Mouse (Mus musculus) ES-Bruce4 (cell line): ENCODE results near the gene Gm3045. TPM values are rescaled to one million over a fixed set of nuclear protein-coding genes. Genes with fewer than 3 reads are reported as not detected.

ENCODE experiments used
- H3K27ac ChIP-seq: 2 replicates; pipeline ENCODE4 v1.5.1; 2012; ENCODE audit warnings: low read length, inconsistent platforms; ENCODE audit not compliant: insufficient read depth
- H3K27me3 ChIP-seq: 2 replicates; pipeline ENCODE4 v1.6.1; 2012; ENCODE audit warnings: mild to moderate bottlenecking, low read length, inconsistent platforms; ENCODE audit not compliant: control insufficient read depth, poor library complexity, insufficient read depth, severe bottlenecking
- H3K36me3 ChIP-seq: 2 replicates; pipeline ENCODE4 v1.6.1; 2012; ENCODE audit warnings: inconsistent platforms, mild to moderate bottlenecking, low read length, moderate library complexity; ENCODE audit not compliant: control insufficient read depth, poor library complexity, insufficient read depth, severe bottlenecking
- H3K4me1 ChIP-seq: one replicate; pipeline ENCODE4 v1.8.1; 2011; ENCODE audit warnings: low read length; ENCODE audit not compliant: control insufficient read depth, insufficient read depth
- H3K4me3 ChIP-seq: 2 replicates; pipeline ENCODE4 v1.5.1; 2011; ENCODE audit warnings: low read depth, mild to moderate bottlenecking, low read length
- H3K9ac ChIP-seq: 2 replicates; pipeline ENCODE4 v1.6.1; 2012; ENCODE audit warnings: low read depth, mild to moderate bottlenecking, inconsistent platforms; ENCODE audit not compliant: poor library complexity, severe bottlenecking
- H3K9me3 ChIP-seq: replicated peaks from 2 replicates; pipeline ENCODE4 v1.6.1; 2012; ENCODE audit warnings: mild to moderate bottlenecking, low read length, inconsistent platforms; ENCODE audit not compliant: control insufficient read depth, poor library complexity, insufficient read depth, severe bottlenecking
- CTCF ChIP-seq: IDR thresholded peaks from one replicate; pipeline ENCODE4 v1.8.1; 2011; ENCODE audit warnings: low read depth, low read length
- EP300 ChIP-seq: IDR thresholded peaks from 2 replicates; pipeline ENCODE4 v1.6.1; 2011; ENCODE audit warnings: low read depth, low read length; ENCODE audit not compliant: insufficient read depth
- POLR2A ChIP-seq: IDR thresholded peaks from one replicate; pipeline ENCODE4 v1.8.1; 2011; ENCODE audit warnings: low read length; ENCODE audit not compliant: insufficient read depth
- polyA plus RNA-seq: library from polyadenylated mRNA; stranded (reverse); fragments of >200 nt; gene quantifications from 2 replicates; pipeline ENCODE4 v1.2.4, GENCODE M21; 2011; ENCODE audit warnings: low read depth; ENCODE audit not compliant: missing spikeins, insufficient read depth, insufficient read length

Gene Gm3045
- polyA plus RNA-seq, 1 experiment: not detected

DNA sequence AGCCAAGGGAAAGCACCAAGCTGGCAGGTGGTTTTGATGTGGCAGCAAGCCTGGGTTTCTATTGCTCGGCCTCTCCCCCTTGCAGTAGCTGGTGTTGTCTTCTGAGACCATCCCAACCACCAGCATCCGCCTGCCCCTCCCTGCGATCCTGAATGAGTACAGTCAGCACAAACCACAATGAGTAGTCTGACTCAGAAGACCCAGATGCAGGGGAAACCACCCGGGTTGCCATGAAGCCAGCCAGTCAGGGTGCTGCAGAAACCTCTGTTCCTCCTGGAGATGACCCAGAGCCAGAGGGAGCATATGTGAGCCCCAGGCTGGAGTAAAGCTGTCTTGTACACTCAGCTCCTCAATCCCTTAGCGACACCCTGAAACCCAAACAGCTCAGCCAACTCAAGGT lies 50.4 kb downstream of the Gm3045 start:
- no peak overlapping the region for H3K9ac ChIP-seq
- H3K27me3 ChIP-seq: no peaks in the 10 kb centered on the region
- no peaks in the 10 kb centered on the region for H3K9me3 ChIP-seq
- H3K27ac ChIP-seq: no peak overlapping the region
- no peak for TF ChIP-seq EP300
- no peak for TF ChIP-seq POLR2A
- no peak for TF ChIP-seq CTCF
- no peaks in the 10 kb centered on the region for H3K36me3 ChIP-seq
- H3K4me1 ChIP-seq: no peaks in the 10 kb centered on the region
- H3K4me3 ChIP-seq: no peak overlapping the region

DNA sequence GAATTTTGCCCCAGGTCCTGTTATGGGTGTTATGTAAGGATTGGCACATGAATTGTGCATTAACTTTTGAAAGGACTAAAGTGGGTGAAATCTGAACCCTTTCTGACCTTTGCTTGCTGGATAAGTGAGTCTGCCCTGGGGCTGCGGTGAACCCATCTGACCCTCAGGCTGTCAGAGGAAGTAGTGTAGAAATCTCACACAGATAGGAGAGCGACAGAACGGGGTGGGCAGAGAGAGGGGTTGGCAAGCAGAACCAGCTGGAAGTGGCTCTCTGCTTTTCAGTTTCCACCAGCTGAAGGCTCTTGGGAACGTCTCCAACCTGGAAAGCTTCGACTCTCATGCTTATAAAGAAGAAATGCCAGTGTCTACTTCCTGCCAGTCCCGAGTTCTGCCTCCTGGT lies 50.9 kb downstream of the Gm3045 start:
- Histone ChIP-seq H3K9me3 (no peaks in the 10 kb centered on the region), H3K4me1 (no peaks in the 10 kb centered on the region), H3K27ac (no peak overlapping the region), H3K36me3 (no peaks in the 10 kb centered on the region), H3K4me3 (no peak overlapping the region), H3K27me3 (no peaks in the 10 kb centered on the region), H3K9ac (no peak overlapping the region)
- no peak for TF ChIP-seq POLR2A
- TF ChIP-seq EP300: no peak
- TF ChIP-seq CTCF: no peak

- Histone ChIP-seq H3K27ac (no peak overlapping the region), H3K9ac (no peak overlapping the region), H3K4me1 (no peaks in the 10 kb centered on the region), H3K9me3 (no peaks in the 10 kb centered on the region), H3K36me3 (no peaks in the 10 kb centered on the region), H3K4me3 (no peak overlapping the region), H3K27me3 (no peaks in the 10 kb centered on the region)
- TF ChIP-seq CTCF (peak; percentile 36), EP300 (no peak)
Observed at GRCm38 (mm10) chr13:56478027-56478426, 51.6 kb downstream of the Gm3045 start.

DNA sequence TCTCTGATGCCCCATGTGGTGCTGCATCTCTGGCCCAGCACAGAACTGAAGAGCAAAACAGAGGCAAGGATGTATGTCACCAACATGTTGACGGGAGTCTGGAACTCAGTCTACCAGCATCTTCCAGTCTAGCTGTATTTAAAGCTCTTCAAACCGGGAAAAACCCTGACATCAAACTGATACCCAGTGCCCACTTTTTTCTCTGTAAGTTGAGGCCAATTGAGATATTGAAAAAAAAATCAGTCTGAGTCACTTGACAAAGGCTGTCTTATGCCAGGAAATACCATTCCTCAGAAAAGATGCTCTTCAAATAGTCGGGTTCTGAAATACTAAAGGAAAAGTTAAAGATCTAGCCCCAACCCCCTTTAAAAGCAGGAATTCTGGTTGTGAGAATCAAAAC lies 55.8 kb downstream of the Gm3045 start, which contains the start of gene Il9:
Gene Il9, minus strand, starts transcription at position 101 of the 400 bp plus-strand sequence.
- H3K9me3 ChIP-seq: no peaks in the 10 kb centered on the region
- no peak within 1 kb of the TSS for H3K9ac ChIP-seq
- no peak within 1 kb of the TSS for H3K4me3 ChIP-seq
- no peaks in the 10 kb centered on the region for H3K36me3 ChIP-seq
- TF ChIP-seq POLR2A: no peak
- TF ChIP-seq EP300: no peak
- TF ChIP-seq CTCF: no peak
- no peaks in the 10 kb centered on the region for H3K27me3 ChIP-seq
- H3K27ac ChIP-seq: no peak within 1 kb of the TSS
- H3K4me1 ChIP-seq: no peaks in the 10 kb centered on the region

Other genes starting within 250 kb of the Gm3045 start
- 0.18 TPM in 1 of 2 replicates, not detected in the other for gene Tifab, start 247.7 kb upstream of the Gm3045 start, polyA plus RNA-seq
- 0.36 TPM in 1 of 2 replicates, not detected in the other for gene Neurog1, start 174.4 kb upstream of the Gm3045 start, polyA plus RNA-seq
- 2.3 and 3.3 TPM in 2 replicates for gene Cxcl14, start 130.0 kb upstream of the Gm3045 start, polyA plus RNA-seq
- gene Slc25a48, start 11.8 kb downstream of the Gm3045 start, polyA plus RNA-seq: 0.20 and 0.42 TPM in 2 replicates
- not detected in 2 replicates for gene Il9, start 55.7 kb downstream of the Gm3045 start, polyA plus RNA-seq
- gene Fbxl21, start 95.9 kb downstream of the Gm3045 start, polyA plus RNA-seq: 2.3 and 2.7 TPM in 2 replicates
- not detected in 2 replicates for gene Lect2, start 121.9 kb downstream of the Gm3045 start, polyA plus RNA-seq
- gene Tgfbi, start 182.9 kb downstream of the Gm3045 start, polyA plus RNA-seq: 1.0 and 1.9 TPM in 2 replicates